Mouse (Mus musculus) thymus, adult 2 months (tissue): ENCODE measurements around the gene Gm20388.

Source experiments
- CTCF ChIP-seq: fragments of 200-500 bp; IDR thresholded peaks from 2 replicates; pipeline ENCODE4 v1.5.1; 2012; ENCODE audit warnings: mild to moderate bottlenecking, control low read depth, low read length, moderate library complexity, borderline replicate concordance; ENCODE audit not compliant: control insufficient read depth, poor library complexity, insufficient read depth; ENCODE audit errors: extremely low read depth
- POLR2A ChIP-seq: fragments of 200-500 bp; IDR thresholded peaks from 2 replicates; pipeline ENCODE4 v1.6.1; 2012; ENCODE audit warnings: mild to moderate bottlenecking, low read length, control low read depth, moderate library complexity; ENCODE audit not compliant: control insufficient read depth, poor library complexity, insufficient read depth; ENCODE audit errors: extremely low read depth

DNA sequence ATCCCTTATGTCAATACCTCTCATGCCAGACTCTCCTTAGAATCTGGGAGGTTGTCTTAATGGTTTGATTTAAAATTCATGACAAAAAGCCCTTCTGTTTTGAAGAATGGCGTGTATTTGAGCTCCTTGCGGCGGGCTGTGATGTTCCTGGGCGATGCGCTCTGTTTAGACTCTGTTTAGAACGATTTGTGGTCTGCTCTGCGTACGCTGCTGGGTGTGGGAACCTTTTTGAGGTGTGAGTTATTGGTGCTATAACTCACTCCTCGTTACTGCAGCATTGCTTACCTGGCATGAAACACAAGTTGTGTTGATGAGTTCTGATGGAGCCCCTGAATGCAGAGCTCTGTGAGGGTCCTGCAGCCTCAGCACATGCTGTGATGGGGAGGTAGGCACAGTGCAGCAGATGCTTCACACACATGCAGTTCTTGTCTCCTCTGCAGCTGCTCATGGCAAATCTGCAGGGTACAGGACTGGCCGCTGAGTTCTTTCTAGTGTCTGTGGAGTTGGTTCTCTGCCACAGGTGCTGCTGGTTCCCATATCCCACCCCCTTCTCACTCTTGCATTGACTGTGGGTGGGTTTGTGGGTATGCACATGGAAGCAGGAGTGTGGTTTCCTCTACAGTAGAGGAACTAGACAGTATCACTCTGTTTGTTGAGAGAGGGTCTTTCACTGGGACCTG, 4363.9 kb downstream of the Gm20388 start:
- TF ChIP-seq POLR2A (no peak), CTCF (no peak)
